Mouse (Mus musculus): ENCODE data around the gene Maneal. TPM values are rescaled to one million over a fixed set of nuclear protein-coding genes. Genes with fewer than 3 reads are reported as not detected.
A peak's percentile ranks its signal among the peaks of the same experiment; 100 is the strongest.

Gene Maneal
- polyA plus RNA-seq, 1 experiment from 2014 or later: 1.7 TPM

DNA sequence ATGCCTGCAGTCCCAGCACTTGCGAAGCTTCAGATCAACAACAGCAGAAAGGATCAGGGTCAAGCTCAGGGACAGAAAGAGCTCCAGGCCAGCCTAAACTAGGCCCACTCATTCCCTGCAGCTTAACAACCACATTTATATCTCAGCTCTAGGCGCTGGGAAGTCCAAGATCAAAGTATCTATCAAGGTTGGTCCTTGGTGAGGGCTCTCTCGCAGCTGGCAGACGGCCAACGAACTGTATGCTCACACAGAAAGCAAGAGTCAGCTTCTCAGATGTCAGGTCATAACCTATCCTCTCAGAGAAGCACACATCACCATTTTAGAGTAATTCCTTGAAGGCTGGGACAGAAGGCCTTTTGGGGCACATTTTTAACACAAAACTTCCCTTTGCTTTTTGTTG lies 3.6 kb downstream of the Maneal start:
- no peaks in the 10 kb centered on the region for H3K9me3 ChIP-seq (ENCODE audit: control insufficient read depth, low read depth, low read length)
- no peak overlapping the region for H3K4me2 ChIP-seq (replicated peaks; ENCODE audit: low read depth, low read length)
- no peak overlapping the region for H3K27ac ChIP-seq (ENCODE audit: low read length)
- H3K4me3 ChIP-seq (ENCODE audit: low read depth, low read length): no peak overlapping the region
- 50% methylated on average over 5 of the region's 5 CpGs for WGBS
- peaks cover 13% of the 10 kb centered on the region for H3K27me3 ChIP-seq (ENCODE audit: control insufficient read depth, insufficient read depth, low read length)
- H3K4me1 ChIP-seq (ENCODE audit: control insufficient read depth, insufficient read depth, low read length): no peaks in the 10 kb centered on the region
- H3K36me3 ChIP-seq (ENCODE audit: control insufficient read depth, insufficient read depth, low read length): peaks cover 24% of the 10 kb centered on the region
- no peak for ATAC-seq (ENCODE audit: insufficient number of reproducible peaks, insufficient read depth, low FRiP score, low read depth)
- no peak overlapping the region for H3K9ac ChIP-seq (replicated peaks; ENCODE audit: low read depth, low read length)

DNA sequence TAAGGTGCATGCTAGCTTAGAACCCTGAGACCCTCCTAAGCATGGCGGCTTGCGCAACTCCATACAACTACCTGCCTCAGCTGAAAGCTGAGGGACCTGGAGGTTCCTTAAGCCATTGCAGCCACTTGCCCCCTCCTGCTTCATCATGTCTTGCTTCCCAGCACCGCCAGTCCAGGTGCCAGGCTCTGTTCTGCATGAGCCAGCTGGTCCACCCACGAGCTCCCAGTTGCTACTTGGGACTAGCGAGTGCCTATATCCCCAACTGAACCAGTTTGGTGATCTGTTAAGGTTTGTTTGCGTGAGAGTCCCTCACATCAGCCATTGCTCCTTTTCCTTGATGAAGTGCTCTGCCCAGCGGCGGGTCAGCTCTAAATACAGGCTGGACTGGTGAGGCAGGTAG lies 5.7 kb downstream of the Maneal start:
- no peak overlapping the region for H3K9ac ChIP-seq (replicated peaks; ENCODE audit: low read depth, low read length)
- no peaks in the 10 kb centered on the region; the same call in 1 of the 2 replicates for H3K4me1 ChIP-seq (ENCODE audit: control insufficient read depth, insufficient read depth, low read length)
- H3K27me3 ChIP-seq (ENCODE audit: control insufficient read depth, insufficient read depth, low read length): peaks cover 7% of the 10 kb centered on the region
- H3K36me3 ChIP-seq (ENCODE audit: control insufficient read depth, insufficient read depth, low read length): peaks cover 25% of the 10 kb centered on the region
- ATAC-seq (ENCODE audit: insufficient number of reproducible peaks, insufficient read depth, low FRiP score, low read depth): no peak
- H3K9me3 ChIP-seq (ENCODE audit: control insufficient read depth, low read depth, low read length): no peaks in the 10 kb centered on the region
- no peak overlapping the region for H3K27ac ChIP-seq (ENCODE audit: low read length)
- WGBS: 93% methylated on average over 8 of the region's 8 CpGs
- no peak overlapping the region for H3K4me2 ChIP-seq (replicated peaks; ENCODE audit: low read depth, low read length)
- no peak overlapping the region for H3K4me3 ChIP-seq (ENCODE audit: low read depth, low read length)

DNA sequence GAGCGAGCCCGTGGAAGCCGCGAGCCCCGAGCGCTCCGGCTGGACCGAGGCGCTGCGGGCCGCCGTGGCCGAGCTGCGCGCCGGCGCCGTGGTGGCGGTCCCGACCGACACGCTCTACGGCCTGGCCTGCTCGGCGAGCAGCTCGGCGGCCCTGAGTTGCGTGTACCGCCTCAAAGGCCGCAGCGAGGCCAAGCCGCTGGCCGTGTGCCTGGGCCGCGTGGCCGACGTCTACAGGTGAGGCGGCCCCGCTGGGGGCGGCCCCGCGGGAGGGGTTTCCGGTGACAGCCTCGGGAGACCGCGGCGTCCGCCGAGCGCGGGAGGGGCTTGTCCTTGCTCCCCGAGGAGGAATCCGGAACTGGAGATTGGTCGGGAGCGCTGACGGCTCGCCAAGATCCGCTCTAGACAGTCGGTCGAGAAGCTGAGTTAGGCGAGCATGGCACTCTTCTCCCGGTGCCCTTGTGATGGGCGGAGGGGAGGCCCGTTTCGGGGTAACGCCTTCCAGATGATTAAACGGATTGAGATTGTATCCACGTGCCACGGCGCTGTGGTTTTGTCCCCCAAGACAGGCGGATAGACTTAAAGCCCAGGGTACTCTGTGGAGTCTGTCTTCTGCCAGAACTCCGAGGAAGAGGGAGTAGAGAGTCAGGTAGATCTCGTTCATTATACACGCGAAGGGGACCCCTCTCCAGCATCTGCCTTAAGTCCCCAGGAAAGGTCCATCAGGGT lies 10.9 kb downstream of the Maneal start, which contains the start of gene 1110065P20Rik:
TSS of gene 1110065P20Rik (minus strand) at position 264 of the 726 bp plus-strand sequence.
- peaks cover 23% of the 10 kb centered on the region for H3K36me3 ChIP-seq (ENCODE audit: control insufficient read depth, insufficient read depth, low read length)
- no peaks in the 10 kb centered on the region for H3K9me3 ChIP-seq (ENCODE audit: control insufficient read depth, low read depth, low read length)
- H3K4me1 ChIP-seq (ENCODE audit: control insufficient read depth, insufficient read depth, low read length): peaks cover 6% of the 10 kb centered on the region; the same call in 1 of the 2 replicates
- peak within 1 kb of the TSS; percentile 69 for H3K4me2 ChIP-seq (replicated peaks; ENCODE audit: low read depth, low read length)
- ATAC-seq (ENCODE audit: insufficient number of reproducible peaks, insufficient read depth, low FRiP score, low read depth): peak; percentile 66; the same call in 1 of the 2 replicates
- WGBS: under 1% methylated on average over 69 of the region's 75 CpGs
- peak within 1 kb of the TSS; percentile 95 for H3K27ac ChIP-seq (ENCODE audit: low read length)
- H3K27me3 ChIP-seq (ENCODE audit: control insufficient read depth, insufficient read depth, low read length): no peaks in the 10 kb centered on the region
- peak within 1 kb of the TSS; percentile 85 for H3K9ac ChIP-seq (replicated peaks; ENCODE audit: low read depth, low read length)
- peak within 1 kb of the TSS; percentile 97 for H3K4me3 ChIP-seq (ENCODE audit: low read depth, low read length)

DNA sequence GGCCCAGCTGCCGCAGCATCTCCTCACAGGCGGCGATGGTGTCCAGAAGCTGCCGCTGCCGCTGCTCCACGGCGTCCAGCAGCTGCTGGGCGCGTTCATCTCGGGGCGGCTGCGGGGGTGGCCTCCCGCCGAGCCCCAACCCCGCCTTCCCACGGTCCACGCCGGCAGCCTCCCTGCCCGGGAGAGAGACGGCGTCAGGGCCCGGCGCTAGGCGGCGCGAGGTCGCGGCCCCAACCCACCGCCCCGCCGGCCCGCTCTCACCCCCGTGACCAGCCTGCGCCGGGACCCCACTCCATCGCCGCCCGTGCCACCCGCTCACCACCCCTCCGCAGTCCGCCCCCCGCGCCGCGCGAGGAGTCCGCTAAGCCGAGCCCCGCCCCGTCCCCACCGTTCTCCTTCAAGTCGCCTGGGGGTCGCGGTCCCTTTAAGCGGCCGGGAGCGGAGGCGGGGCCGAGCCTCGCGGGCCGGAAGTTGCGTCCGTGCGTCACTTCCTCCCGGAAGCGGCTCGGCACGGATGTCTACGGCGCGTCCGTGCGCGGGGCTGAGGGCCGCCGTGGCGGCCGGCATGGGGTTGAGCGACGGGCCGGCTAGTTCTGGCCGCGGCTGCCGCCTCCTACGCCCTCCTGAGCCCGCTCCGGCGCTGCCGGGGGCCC lies 11.6 kb downstream of the Maneal start, which contains the start of gene Yrdc:
TSS of gene Yrdc (plus strand) at position 419 of the 653 bp plus-strand sequence.
- H3K4me3 ChIP-seq (ENCODE audit: low read depth, low read length): peak within 1 kb of the TSS; percentile 97
- peak within 1 kb of the TSS; percentile 85 for H3K9ac ChIP-seq (replicated peaks; ENCODE audit: low read depth, low read length)
- peak; percentile 93 for ATAC-seq (ENCODE audit: insufficient number of reproducible peaks, insufficient read depth, low FRiP score, low read depth)
- H3K9me3 ChIP-seq (ENCODE audit: control insufficient read depth, low read depth, low read length): no peaks in the 10 kb centered on the region
- WGBS: under 1% methylated on average over 89 of the region's 90 CpGs
- peaks cover 6% of the 10 kb centered on the region; the same call in 1 of the 2 replicates for H3K4me1 ChIP-seq (ENCODE audit: control insufficient read depth, insufficient read depth, low read length)
- H3K36me3 ChIP-seq (ENCODE audit: control insufficient read depth, insufficient read depth, low read length): peaks cover 16% of the 10 kb centered on the region
- peak within 1 kb of the TSS; percentile 95 for H3K27ac ChIP-seq (ENCODE audit: low read length)
- peak within 1 kb of the TSS; percentile 69 for H3K4me2 ChIP-seq (replicated peaks; ENCODE audit: low read depth, low read length)
- no peaks in the 10 kb centered on the region for H3K27me3 ChIP-seq (ENCODE audit: control insufficient read depth, insufficient read depth, low read length)

DNA sequence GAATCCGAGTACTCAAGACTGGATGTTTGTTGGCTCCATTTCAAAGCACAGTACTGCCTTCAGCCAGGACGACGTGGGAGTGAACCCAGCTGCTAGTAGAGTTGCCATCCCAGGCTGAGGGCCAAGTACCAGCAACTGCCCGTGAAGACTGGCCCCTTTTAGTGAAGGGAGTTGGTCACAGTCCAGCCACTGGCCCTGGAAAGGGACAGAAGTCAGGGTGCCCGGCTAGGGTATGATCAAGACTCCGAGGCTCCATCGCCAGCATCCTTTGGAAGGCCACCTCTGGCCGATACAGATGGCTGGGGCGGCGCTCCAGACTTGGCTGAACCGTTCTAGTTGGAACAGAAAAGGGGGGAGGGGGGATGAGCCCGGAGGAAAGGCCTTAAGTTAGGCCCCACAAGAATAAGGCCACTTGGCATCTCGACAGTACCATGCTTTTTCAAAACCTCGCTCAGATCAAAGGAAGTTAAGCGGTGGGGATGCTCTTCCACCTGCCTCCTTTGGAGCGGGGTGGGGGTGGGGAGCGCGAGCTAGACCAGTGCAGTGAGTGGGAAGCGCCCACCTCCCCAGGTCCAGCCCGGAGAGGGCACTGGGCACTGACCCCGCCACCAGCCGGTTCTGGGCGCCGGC lies 12.2 kb downstream of the Maneal start:
- H3K9me3 ChIP-seq (ENCODE audit: control insufficient read depth, low read depth, low read length): no peaks in the 10 kb centered on the region
- WGBS: 1% methylated on average over 24 of the region's 24 CpGs
- ATAC-seq (ENCODE audit: insufficient number of reproducible peaks, insufficient read depth, low FRiP score, low read depth): peak; percentile 30; the same call in 1 of the 2 replicates

DNA sequence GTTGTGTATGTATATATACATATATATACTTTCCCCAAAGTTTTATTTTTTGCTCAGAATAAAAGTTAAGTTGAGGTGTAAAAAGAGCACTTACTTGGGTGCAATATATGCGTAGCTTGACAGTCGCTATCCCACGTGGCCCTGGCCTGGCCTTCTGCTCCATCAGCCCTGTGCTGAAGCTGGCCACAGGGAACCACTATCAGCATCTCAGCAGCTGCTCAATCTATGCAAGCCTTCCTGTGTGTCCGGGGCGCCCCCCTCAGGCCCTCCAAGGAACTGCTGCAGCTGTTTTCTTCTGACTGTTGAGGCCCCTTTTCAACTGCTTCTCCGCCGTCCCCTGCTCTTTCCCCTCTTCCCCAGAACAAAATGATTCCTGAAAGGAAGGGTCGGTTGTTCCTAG lies 14.4 kb downstream of the Maneal start:
- 11% methylated on average over 8 of the region's 8 CpGs for WGBS
- no peak overlapping the region for H3K4me2 ChIP-seq (replicated peaks; ENCODE audit: low read depth, low read length)
- ATAC-seq (ENCODE audit: insufficient number of reproducible peaks, insufficient read depth, low FRiP score, low read depth): no peak

More for the DNA sequence above, 12.2 kb downstream of the Maneal start:
- peak overlapping the region; percentile 85 for H3K9ac ChIP-seq (replicated peaks; ENCODE audit: low read depth, low read length)
- peaks cover 6% of the 10 kb centered on the region; the same call in 1 of the 2 replicates for H3K4me1 ChIP-seq (ENCODE audit: control insufficient read depth, insufficient read depth, low read length)
- H3K4me2 ChIP-seq (replicated peaks; ENCODE audit: low read depth, low read length): peak overlapping the region; percentile 69
- peak overlapping the region; percentile 97 for H3K4me3 ChIP-seq (ENCODE audit: low read depth, low read length)
- peaks cover 13% of the 10 kb centered on the region for H3K36me3 ChIP-seq (ENCODE audit: control insufficient read depth, insufficient read depth, low read length)
- peak overlapping the region; percentile 95 for H3K27ac ChIP-seq (ENCODE audit: low read length)
- no peaks in the 10 kb centered on the region for H3K27me3 ChIP-seq (ENCODE audit: control insufficient read depth, insufficient read depth, low read length)

DNA sequence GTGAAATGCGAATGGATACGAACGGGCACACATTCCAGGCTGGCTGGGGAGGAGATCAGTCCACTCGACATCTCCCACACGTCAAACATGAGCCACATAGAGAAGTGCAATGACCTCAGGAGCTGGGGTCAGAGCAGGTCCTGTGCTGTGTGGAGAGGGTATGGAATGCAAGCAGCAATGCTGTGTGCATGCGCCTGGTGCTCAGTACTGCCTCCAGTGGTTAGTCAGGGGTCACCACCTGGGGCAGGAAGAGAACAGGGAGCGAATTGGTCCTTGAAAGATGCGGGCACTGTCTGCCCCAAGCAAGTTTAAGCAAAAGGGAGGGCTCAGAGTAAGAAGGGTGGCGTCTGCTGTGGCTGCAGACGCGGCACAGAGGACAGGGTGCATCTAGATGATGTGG lies 18.5 kb downstream of the Maneal start:
- H3K27ac ChIP-seq (ENCODE audit: low read length): no peak overlapping the region
- 47% methylated on average over 11 of the region's 11 CpGs for WGBS
- H3K4me1 ChIP-seq (ENCODE audit: control insufficient read depth, insufficient read depth, low read length): no peaks in the 10 kb centered on the region
- H3K36me3 ChIP-seq (ENCODE audit: control insufficient read depth, insufficient read depth, low read length): peaks cover 7% of the 10 kb centered on the region
- H3K4me3 ChIP-seq (ENCODE audit: low read depth, low read length): no peak overlapping the region
- H3K9ac ChIP-seq (replicated peaks; ENCODE audit: low read depth, low read length): no peak overlapping the region
- no peaks in the 10 kb centered on the region for H3K9me3 ChIP-seq (ENCODE audit: control insufficient read depth, low read depth, low read length)
- ATAC-seq (ENCODE audit: insufficient number of reproducible peaks, insufficient read depth, low FRiP score, low read depth): no peak
- no peaks in the 10 kb centered on the region for H3K27me3 ChIP-seq (ENCODE audit: control insufficient read depth, insufficient read depth, low read length)
- no peak overlapping the region for H3K4me2 ChIP-seq (replicated peaks; ENCODE audit: low read depth, low read length)

More for the DNA sequence above, 14.4 kb downstream of the Maneal start:
- Histone ChIP-seq H3K9me3 (ENCODE audit: control insufficient read depth, low read depth, low read length) (no peaks in the 10 kb centered on the region), H3K4me3 (ENCODE audit: low read depth, low read length) (no peak overlapping the region), H3K27me3 (ENCODE audit: control insufficient read depth, insufficient read depth, low read length) (no peaks in the 10 kb centered on the region), H3K9ac (replicated peaks; ENCODE audit: low read depth, low read length) (no peak overlapping the region), H3K4me1 (ENCODE audit: control insufficient read depth, insufficient read depth, low read length) (peaks cover 6% of the 10 kb centered on the region; the same call in 1 of the 2 replicates), H3K36me3 (ENCODE audit: control insufficient read depth, insufficient read depth, low read length) (peaks cover 5% of the 10 kb centered on the region), H3K27ac (ENCODE audit: low read length) (no peak overlapping the region)

DNA sequence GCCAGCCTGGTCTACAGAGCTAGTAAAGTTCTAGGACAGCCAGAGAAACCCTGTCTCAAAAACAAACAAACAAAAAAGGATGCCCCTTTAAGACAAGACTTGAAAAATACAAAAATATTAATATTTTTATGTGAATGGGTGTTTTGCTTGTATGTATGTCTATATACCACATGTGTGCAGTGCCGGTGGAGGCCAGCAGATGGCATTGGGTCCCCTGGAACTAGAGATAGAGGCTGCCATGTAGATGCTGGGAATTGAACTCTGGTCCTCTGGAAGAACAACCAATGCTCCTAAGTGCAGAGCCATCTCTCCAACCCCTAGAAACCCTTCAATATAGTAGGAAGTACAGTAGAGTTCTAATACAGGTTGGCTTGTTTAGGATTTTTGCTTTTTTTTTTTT lies 21.0 kb downstream of the Maneal start:
- Histone ChIP-seq H3K4me3 (ENCODE audit: low read depth, low read length) (no peak overlapping the region), H3K4me2 (replicated peaks; ENCODE audit: low read depth, low read length) (no peak overlapping the region), H3K9ac (replicated peaks; ENCODE audit: low read depth, low read length) (no peak overlapping the region), H3K27ac (ENCODE audit: low read length) (no peak overlapping the region), H3K27me3 (ENCODE audit: control insufficient read depth, insufficient read depth, low read length) (no peaks in the 10 kb centered on the region), H3K4me1 (ENCODE audit: control insufficient read depth, insufficient read depth, low read length) (no peaks in the 10 kb centered on the region), H3K36me3 (ENCODE audit: control insufficient read depth, insufficient read depth, low read length) (peaks cover 16% of the 10 kb centered on the region), H3K9me3 (ENCODE audit: control insufficient read depth, low read depth, low read length) (no peaks in the 10 kb centered on the region)
- no peak for ATAC-seq (ENCODE audit: insufficient number of reproducible peaks, insufficient read depth, low FRiP score, low read depth)
- 89% methylated on average over 1 of the region's 1 CpGs for WGBS
